Mouse (Mus musculus): Measurements from ENCODE around the gene Gm20388. TPM values are rescaled to one million over a fixed set of nuclear protein-coding genes. Genes with fewer than 3 reads are reported as not detected.

Gm20388 gene
- total RNA-seq, 4 experiments from 2014 or later = 0.17 to 15.1 (median 6.6) TPM

- DNase-seq (ENCODE audit: low spot score in 2 of 2) = peak in 1 of 2 experiments; percentile 36
These were observed 2729.0 kb downstream of the Gm20388 start for GRCm38 (mm10) chr8:122639521-122640248.

- DNase-seq (ENCODE audit: low spot score in 2 of 2) = no peak
These were observed 2730.2 kb downstream of the Gm20388 start for GRCm38 (mm10) chr8:122640825-122641224.

DNA sequence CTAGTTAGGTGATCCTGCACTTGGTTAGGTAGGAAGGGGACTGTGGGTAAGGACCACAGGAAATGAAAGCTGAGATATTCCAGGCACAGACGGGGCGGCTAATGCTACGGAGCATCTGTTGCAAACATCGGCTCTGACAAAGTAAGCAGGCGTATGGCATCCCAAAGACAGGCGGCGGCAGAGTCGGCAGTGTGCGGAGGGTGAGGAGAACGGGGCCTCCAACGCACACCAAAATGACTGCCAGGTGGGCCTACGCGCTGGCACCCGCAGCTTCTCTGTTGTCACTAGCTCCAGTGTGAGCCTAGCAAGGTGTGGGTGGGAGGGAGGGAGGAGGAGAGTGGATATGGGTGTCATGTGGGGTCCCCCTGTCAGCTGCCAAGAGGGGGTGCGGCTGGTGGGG, 2730.8 kb downstream of the Gm20388 start:
- peak; percentile 79 to 88 for DNase-seq (ENCODE audit: low spot score in 2 of 2)

GRCm38 (mm10) chr8:122642071-122642470, 2731.4 kb downstream of the Gm20388 start:
- peak in 1 of 2 experiments; percentile 54 for DNase-seq (ENCODE audit: low spot score in 2 of 2)

- DNase-seq (ENCODE audit: low spot score in 2 of 2) = no peak
These were observed 2733.7 kb downstream of the Gm20388 start for GRCm38 (mm10) chr8:122644175-122644954.

DNA sequence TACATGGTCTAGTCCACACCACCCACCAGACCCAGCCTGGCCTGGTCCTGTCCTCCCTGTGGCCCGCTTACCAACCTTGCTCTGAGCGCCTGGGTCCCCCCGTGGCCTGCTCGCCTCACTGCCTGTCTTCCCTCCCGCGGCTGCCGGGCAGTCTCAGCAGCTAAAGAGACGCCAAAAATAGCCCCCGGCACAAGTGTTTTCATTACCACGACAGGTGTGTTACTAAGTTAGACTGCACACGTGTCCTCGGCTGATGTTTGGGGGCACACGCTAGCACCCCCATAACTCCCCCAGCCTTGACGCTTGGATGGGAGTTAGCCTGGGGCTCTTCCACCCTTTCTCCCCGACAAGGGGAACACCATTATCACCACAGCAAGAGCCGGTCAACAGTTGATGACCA, 2735.7 kb downstream of the Gm20388 start:
- no peak for DNase-seq (ENCODE audit: low spot score in 2 of 2)

- DNase-seq (ENCODE audit: low spot score in 2 of 2) = no peak
These were observed 2737.7 kb downstream of the Gm20388 start for GRCm38 (mm10) chr8:122648192-122648970.

DNA sequence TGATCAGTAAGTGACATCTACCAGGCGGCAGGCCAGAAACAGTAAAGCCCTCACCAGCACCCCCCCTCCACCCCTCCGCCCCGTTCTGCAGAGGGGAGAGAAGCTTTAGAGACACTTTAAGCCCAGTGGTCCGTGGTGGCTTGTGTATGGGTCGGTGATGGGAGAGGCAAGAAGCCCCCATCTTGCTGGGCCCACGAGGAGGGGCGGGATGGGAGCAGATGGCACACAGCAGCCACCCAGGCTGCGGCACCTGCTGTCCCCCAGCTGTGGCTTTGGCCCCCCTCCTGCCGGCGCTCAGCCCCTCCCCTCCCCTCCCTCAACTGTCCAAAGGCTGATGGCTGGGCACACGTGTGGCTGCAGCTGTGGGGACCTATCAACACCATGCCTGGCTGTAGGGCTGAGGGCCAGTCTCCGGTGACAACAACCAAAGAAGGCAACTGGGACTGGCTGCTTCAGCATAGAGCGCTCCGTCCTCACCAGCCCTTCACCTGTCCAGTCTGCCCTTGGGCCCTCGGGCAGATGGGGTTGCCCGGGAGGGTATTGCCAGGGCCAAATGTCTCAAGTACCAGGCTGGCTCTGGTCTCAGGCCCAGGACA, 2740.8 kb downstream of the Gm20388 start:
- no peak for DNase-seq (ENCODE audit: low spot score in 2 of 2)

- no peak for DNase-seq (ENCODE audit: low spot score in 2 of 2)
These were observed 2742.0 kb downstream of the Gm20388 start for GRCm38 (mm10) chr8:122652643-122653042.

GRCm38 (mm10) chr8:122654768-122655167, 2744.1 kb downstream of the Gm20388 start:
- DNase-seq (ENCODE audit: low spot score in 2 of 2) = no peak

GRCm38 (mm10) chr8:122656056-122656999, 2745.7 kb downstream of the Gm20388 start:
- no peak for DNase-seq (ENCODE audit: low spot score in 2 of 2)

- no peak for DNase-seq (ENCODE audit: low spot score in 2 of 2)
These were observed 2747.6 kb downstream of the Gm20388 start for GRCm38 (mm10) chr8:122658149-122658806.

GRCm38 (mm10) chr8:122658807-122659160, 2748.1 kb downstream of the Gm20388 start:
- DNase-seq (ENCODE audit: low spot score in 2 of 2) = no peak

- peak in 1 of 2 experiments; percentile 38 for DNase-seq (ENCODE audit: low spot score in 2 of 2)
These were observed 2749.4 kb downstream of the Gm20388 start for GRCm38 (mm10) chr8:122660022-122660421.

DNA sequence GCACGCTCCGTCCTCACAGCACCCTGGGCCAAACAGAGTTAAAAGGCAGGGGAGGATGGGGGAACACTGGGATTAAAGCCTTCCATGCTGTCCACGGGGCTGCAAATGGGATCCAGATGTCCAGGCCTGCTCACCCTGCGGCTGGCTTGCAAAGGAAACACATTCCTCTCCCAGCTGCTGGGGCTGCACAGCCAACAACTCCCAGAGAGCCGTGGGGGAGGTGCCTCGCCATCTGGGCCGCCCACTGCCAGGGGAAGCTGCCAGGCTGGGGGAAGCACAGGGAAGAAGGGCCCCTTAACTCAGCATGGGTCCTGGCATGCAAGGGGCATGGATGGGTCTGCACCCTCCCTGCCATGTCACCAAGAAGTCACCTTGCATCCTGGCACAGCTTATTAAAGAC, 2750.5 kb downstream of the Gm20388 start:
- DNase-seq (ENCODE audit: low spot score in 2 of 2) = peak; percentile 58 to 78

- DNase-seq (ENCODE audit: low spot score in 2 of 2) = no peak
These were observed 2751.3 kb downstream of the Gm20388 start for GRCm38 (mm10) chr8:122661894-122662293.

- DNase-seq (ENCODE audit: low spot score in 2 of 2) = no peak
These were observed 2752.5 kb downstream of the Gm20388 start for GRCm38 (mm10) chr8:122663106-122663505.

DNA sequence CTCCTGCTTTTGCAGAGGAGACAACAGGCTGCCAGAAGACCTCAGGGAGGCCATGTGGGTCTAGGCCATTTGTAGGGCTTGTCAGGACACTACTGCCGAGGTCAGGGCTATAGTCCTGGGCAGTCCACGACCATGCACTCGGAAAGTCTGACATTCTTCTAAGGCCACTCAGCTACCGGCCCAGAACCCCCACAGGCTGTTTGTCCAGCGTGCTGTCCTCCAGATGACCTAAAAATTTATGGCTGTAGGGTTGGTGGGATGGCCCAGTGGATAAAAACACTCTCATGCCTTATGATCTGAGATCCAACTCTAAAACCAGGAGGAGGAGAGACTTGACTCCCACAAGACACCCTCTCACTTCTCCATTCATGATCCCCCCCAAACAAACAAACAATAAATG, 2753.0 kb downstream of the Gm20388 start:
- no peak for DNase-seq (ENCODE audit: low spot score in 2 of 2)

DNA sequence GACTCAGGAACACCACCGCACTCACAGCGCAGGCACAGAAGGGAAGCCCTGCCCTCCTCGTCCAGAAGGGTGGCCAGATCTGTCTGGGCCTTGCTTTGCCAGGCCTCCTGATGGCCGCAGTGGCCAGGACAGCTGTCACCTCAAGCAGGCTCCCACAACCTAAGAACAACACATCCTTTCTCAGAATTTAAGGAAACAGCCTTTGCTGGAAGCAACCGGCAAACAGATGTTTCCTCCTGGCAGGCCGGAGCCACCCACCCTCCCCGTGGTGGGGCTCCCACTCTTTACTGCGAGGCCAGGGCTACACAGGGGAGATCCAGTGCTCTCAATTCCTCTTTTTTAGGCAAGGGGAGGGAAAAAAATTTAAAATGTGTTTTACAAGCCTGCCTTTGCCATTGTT, 2754.6 kb downstream of the Gm20388 start:
- DNase-seq (ENCODE audit: low spot score in 2 of 2) = no peak
